ENCODE assay signal across 11 mouse cellular contexts in the genomic region with DNA sequence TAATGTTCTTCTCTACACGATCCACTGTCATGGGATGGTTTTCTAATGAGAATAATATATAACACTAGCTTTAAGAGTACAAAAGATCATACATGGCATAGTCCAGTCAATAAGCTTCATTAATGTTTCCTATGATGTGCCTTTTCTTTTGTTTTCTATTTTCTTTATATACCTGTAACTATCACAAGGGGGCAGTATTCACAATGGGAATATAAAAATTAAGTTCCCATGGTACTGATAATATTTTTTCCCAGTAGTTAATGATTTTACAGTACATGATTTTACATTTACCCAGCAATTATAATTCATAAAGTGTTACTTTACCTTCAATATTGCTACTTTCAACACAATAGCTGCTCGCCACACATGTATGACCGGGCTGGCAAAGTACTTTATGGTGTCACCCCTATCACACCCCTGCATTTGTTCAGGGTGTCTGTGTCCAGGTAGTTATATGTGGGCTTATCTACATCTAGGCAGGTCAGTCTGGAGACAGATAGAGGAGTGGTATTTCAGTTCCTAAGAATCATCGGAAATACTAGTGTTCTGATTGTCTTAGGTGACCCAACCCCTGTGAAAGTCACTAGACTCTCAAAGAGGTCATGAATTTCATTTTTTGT.
DNase-seq lines count a peak whose midpoint lies in the region; ATAC-seq and TF ChIP-seq lines count a peak whose summit lies in the region.
"Had no signal": no experiment of that assay in that cellular context is flagged by ENCODE, and none has a peak within 500 bp of the region (broad histone marks: within the 10 kb centered on the region; RNA-seq: fewer than 3 reads in every experiment).

No protein-coding gene starts in this region.

- no peak for DNase-seq in gastrocnemius, adult 2 months
- no peak for DNase-seq in gastrocnemius, postnatal 10 days
- no peak for DNase-seq in midbrain, embryonic 11.5 days (ENCODE audit: low spot score, missing footprints)
- peak; percentile 26 for DNase-seq in adipocyte (ENCODE audit: low spot score)
- DNase-seq in retina, postnatal 7 days (ENCODE audit: low read depth, low spot score) = peak; percentile 8
- DNase-seq in left cerebral cortex, adult 11 months (ENCODE audit: low spot score) = no peak
- DNase-seq in gastrocnemius, postnatal 36 days = no peak
- DNase-seq: kidney, postnatal 4 days had no signal

- H3K4me2 ChIP-seq in midbrain, embryonic 11.5 days = no peak overlapping the region
- H3K4me2 ChIP-seq in midbrain, embryonic 15.5 days = no peak overlapping the region
- H3K4me2 ChIP-seq: heart, embryonic 15.5 days had no signal

- TF ChIP-seq CTCF in gastrocnemius, adult 2 months (IDR thresholded peaks at IDR 0.05) = peak; percentile 66

- no peaks in the 10 kb centered on the region for H3K27me3 ChIP-seq in midbrain, embryonic 11.5 days (ENCODE audit: control insufficient read depth, insufficient read depth, low read length)
- no peaks in the 10 kb centered on the region for H3K27me3 ChIP-seq in midbrain, embryonic 15.5 days (replicated peaks)
- H3K27me3 ChIP-seq: heart, embryonic 15.5 days had no signal

- ATAC-seq in midbrain, embryonic 11.5 days (ENCODE audit: low FRiP score) = 0 out of 2 replicates have a peak, but pooled peaks have one; percentile 38
- ATAC-seq in midbrain, embryonic 15.5 days (replicated peaks) = no peak

- no peak overlapping the region for H3K27ac ChIP-seq in gastrocnemius, adult 2 months
- H3K27ac ChIP-seq in midbrain, embryonic 11.5 days (ENCODE audit: low read depth, low read length) = no peak overlapping the region
- no peak overlapping the region for H3K27ac ChIP-seq in midbrain, embryonic 15.5 days
- H3K27ac ChIP-seq: heart, embryonic 15.5 days had no signal

- H3K4me1 ChIP-seq in midbrain, embryonic 11.5 days (ENCODE audit: control insufficient read depth, insufficient read depth, low read length) = no peaks in the 10 kb centered on the region
- no peaks in the 10 kb centered on the region for H3K4me1 ChIP-seq in midbrain, embryonic 15.5 days

- no peak overlapping the region for H3K9ac ChIP-seq in midbrain, embryonic 11.5 days (ENCODE audit: low read length)
- H3K9ac ChIP-seq in midbrain, embryonic 15.5 days = no peak overlapping the region
- H3K9ac ChIP-seq: heart, embryonic 15.5 days had no signal

- H3K9me3 ChIP-seq in midbrain, embryonic 11.5 days (ENCODE audit: control insufficient read depth, low read length) = no peaks in the 10 kb centered on the region
- H3K9me3 ChIP-seq in midbrain, embryonic 15.5 days = no peaks in the 10 kb centered on the region
- H3K9me3 ChIP-seq: heart, embryonic 15.5 days had no signal

- intact Hi-C loops in gastrocnemius, adult 2 months (cut with DNase I) = loop anchor here (2.0 kb wide), 1 partner anchor 589 kb away; no protein-coding TSS in a partner anchor
- intact Hi-C loops in gastrocnemius, postnatal 36 days (cut with DNase I) = loop anchor here (5.0 kb wide), 1 partner anchor 590 kb away; no protein-coding TSS in a partner anchor

- H3K4me3 ChIP-seq in gastrocnemius, adult 2 months = no peak overlapping the region
- H3K4me3 ChIP-seq in midbrain, embryonic 11.5 days (ENCODE audit: low read depth, low read length) = no peak overlapping the region
- H3K4me3 ChIP-seq in midbrain, embryonic 15.5 days = no peak overlapping the region
- H3K4me3 ChIP-seq: erythroblast, embryonic 14.5 days; heart, embryonic 15.5 days had no signal

- H3K36me3 ChIP-seq in midbrain, embryonic 11.5 days (ENCODE audit: control insufficient read depth, insufficient read depth, low read length) = no peaks in the 10 kb centered on the region
- H3K36me3 ChIP-seq in midbrain, embryonic 15.5 days (replicated peaks) = no peaks in the 10 kb centered on the region
- H3K36me3 ChIP-seq: heart, embryonic 15.5 days had no signal

- 94% methylated on average over 4 of the region's 4 CpGs for WGBS in midbrain, embryonic 11.5 days
- 93% methylated on average over 4 of the region's 4 CpGs for WGBS in midbrain, embryonic 15.5 days

Comparison
In these comparisons a context has a peak if more than half of its experiments do, and no peak if none do; other contexts are left out.
1. DNase-seq: peak in adipocyte (single experiment) and retina, postnatal 7 days (single experiment); none in gastrocnemius, adult 2 months (single experiment), gastrocnemius, postnatal 10 days (single experiment), midbrain, embryonic 11.5 days (single experiment), left cerebral cortex, adult 11 months (single experiment) and gastrocnemius, postnatal 36 days (0 of 2).